Mouse (Mus musculus) skeletal muscle tissue, adult 2 months (tissue): ENCODE measurements around the gene Kif26a.

Source experiments
- DNase-seq: peaks from one replicate; pipeline ENCODE4 v3.0.0-alpha.2; 2012; ENCODE audit warnings: low read depth, low spot score

The Kif26a gene

DNA sequence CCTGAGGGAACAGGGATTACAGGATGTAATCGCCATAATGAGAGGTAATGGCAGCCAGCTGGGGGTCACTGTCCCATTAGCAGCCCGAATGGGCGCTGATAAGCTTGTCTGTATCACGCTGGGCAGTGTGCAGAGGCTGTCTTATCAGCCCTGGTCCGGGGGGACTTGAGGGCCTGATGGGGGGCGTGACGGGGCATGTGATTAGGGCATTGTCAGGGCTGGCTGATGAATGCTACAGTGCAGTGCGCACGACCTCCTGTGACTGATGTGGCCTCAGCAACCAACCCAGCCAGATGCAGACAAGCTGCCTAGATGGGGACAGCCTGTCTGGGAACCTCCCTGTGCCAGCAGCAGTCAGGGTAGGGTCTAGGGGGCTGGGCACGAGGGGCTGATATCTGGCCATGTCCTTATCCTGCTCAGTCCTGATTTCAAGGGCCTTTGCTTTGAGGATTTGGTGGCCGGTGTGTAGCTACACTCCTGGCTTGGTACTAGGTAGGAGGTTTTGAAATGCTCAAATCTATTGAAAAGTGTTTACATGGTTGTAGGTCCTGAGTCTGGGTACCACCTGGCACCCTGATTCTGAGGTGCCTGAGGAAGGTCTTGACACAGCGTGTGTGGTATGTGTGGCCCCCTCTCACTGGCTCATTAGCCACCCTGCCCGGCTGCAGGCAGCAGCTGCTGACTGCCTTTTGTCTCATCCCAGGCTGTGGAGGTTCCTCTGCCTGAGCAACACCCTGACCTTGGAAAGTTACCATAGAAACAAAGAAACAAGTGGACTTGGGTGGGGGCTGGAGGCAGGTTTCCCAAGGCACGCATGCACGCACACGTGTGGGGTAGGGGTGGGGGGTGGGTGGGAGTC lies 18.2 kb downstream of the Kif26a start:
- no peak for DNase-seq

DNA sequence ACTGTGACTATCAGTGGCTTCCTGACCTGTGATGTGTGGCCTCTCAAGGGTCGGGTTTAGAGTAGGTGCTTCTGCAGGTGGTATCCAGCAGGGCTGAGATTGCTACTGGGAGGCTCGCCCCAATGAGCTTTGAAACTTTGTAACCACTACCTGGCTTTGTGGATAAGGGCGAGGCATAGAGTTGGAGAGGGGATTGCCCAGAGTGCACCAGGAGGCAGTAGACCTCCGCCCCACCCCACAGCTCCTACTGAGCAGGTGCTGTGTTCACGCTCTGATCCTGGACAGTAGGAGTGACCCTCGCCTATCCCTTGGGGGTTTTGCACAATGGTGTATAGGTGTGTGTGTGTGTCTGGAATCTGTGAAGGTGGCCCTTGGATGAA lies 18.8 kb downstream of the Kif26a start:
- no peak for DNase-seq

DNA sequence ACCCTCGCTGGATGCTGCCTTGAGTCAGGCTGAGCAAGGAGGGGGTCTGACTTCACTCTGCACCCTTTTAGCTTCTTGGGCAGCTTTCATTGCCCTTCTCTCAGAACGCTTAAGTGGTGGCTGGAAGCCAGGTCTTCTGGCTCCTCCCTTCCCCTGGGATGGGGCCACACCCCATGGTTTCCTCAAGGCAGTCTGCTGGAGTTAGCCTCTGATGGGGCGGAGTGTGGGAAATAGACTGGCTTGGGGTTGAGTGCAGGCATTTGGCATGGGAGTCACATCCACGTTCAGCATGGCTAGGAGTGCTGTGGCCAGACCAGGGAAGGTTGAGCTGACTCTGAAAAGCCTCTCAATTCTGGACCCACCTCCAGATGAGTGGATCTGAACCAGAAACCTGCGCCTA lies 23.2 kb downstream of the Kif26a start:
- peak; percentile 25 for DNase-seq

DNA sequence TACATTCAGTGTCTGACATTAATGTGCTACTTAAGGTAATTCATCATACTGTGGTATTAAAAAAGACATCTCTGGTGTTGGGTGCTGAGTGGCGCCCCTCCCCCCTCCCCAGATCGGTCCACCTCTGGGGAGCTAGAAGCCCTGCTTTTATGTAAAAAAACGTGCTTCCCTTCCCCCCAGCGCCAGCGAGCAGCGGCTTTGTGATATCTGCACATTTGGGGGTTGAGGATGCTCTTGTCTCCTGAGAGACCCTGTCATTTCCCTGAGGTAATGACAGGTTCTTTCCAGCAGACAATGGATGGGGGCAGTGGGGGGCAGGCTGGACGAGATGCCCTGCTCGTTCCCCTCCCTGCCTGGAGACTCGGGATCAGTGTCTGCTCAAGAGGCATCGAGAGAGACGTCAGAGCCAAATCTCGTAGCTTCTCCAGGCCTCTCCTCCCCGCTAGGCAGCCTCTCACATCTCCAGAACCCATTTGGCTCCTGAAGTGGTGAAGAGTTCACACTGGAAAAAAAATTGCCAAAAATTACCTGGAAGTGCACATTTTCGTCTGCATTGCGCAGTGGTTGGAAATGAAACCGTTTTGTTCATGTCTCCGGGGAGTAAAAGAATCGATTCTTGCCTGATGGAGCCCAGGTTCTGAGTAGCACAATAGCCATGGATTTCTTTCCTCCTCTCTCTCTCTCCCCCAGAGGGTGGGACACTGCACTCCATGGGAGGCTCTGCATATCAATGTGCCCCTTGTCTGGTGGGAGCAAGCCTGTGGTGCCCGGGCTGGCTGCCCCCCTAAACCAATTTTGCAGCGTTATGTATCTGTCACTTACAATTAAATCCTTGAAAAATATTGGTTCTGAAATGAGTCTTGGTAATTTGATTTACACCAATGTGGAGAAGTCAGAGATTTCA lies 24.9 kb downstream of the Kif26a start:
- no peak for DNase-seq

DNA sequence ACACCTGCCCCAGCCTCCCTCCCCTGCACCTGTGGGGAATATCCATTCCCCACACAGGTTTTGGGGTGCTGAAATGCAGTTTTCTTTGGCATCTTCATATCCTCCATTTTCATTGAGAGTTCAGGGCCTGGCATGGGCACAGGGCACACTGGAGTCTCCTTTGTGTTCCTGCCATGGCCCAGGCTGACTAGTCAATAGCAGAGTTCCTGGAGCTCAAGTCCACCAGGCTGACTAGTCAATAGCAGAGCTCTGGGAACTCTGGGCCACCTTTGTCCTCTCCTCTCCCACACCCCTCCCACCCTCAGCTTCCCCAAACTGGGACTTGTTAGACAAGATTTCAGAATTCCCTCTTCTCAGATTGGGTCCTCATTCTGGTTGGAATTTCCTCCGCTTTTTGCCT lies 25.6 kb downstream of the Kif26a start:
- DNase-seq, result no peak

DNA sequence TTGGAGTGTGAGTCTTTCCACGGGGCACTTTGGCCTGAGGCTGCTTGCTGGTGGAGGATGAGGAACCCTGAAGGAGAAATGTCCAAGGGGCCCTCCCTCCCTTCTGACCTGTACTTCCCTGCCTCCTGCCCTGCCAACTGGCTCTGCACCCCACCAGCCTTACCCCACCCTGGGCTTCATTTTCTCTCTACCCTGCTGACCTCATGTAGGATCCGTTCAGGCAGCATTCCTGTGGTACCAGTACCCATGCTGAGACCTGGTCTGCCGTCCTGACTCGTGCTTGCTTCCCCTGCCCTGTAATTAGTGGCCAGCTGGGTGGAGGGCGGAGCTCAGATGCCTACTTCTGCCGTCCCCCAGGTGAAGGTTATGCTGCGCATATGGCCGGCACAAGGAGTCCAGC lies 26.2 kb downstream of the Kif26a start:
- no peak for DNase-seq

DNA sequence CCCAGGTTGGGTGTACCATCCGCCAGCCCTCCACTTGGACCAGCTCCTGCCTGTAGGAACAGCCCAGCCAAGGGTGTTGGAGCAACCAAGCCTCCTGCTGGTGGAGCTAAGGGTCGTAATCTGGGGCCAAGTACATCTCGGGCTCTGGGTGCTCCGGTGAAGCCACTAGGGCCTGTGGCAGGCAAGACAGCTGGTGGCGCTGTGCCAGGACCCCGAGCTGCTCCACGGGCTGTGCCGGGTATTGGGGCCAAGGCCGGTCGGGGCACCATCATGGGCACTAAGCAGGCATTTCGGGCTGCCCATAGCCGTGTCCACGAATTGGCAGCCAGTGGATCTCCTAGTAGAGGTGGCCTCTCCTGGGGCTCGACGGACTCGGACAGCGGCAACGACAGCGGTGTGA lies 31.7 kb downstream of the Kif26a start:
- no peak for DNase-seq

DNA sequence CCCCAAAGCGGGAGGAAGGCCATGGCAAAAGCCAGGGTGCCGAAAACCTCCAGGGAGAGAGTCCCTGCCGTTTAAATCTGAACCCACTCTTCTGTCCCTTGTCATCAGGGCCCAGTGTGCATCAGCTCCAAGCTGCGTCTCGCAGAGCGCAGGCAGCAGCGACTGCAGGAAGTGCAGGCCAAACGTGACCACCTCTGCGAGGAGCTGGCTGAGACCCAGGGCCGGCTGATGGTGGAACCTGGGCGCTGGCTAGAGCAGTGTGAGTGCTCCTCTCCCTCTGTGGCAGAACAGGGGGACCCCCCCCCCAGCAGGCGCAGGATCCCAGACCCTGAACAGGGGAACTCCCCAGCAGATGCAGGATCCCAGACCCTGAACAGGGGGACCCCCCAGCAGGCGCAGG lies 33.7 kb downstream of the Kif26a start:
- no peak for DNase-seq

DNA sequence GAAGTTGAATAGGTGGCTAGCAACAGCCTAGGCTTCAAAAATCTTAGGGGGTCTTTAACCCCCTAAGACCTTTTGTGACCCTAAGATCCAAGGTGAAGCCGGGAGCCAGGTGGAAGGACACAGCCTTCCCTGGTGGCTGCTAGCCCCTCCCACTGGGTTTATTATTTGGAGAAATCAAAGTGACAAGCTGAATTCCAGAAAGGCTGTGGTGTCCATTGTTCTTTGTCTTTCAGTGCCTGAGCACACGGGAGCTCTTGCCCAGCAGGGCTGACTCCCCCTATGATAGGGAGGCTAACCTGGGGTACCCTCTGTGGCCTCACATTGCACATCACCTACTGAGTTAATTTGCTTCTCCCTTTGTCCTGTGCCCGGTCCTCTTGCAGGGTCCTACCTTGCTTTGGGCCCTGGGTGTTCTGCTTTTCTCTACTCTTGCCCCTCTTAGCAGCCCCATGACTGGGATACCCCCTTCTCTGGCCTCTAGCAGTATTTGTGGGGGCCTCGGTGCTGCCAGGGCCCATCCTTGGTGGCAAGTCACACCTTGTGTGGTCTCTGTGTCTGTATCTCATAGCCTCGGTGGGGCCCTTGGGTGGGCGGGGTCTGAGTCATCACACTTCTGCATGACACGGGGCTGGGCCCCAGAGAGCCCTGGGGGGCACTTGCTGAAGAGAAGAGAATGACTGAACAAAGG lies 36.1 kb downstream of the Kif26a start:
- no peak for DNase-seq

DNA sequence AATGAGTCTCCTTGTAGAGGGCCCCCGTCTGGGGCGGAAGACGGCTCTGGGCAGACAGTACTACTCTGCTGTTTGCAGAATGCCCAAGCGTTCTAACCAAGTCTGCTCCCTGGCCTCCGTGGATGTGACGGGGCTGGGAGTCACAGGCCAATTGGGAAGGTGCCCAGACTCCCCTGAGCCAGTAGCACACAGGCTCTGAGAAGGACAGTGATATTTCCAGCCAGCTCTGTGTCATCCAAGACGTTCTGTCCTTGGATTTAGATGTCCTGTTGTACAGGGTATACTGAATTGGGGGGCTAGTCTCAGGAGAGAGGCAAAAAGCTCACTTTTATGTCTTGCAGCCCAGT lies 36.6 kb downstream of the Kif26a start:
- DNase-seq, result peak; percentile 30

DNA sequence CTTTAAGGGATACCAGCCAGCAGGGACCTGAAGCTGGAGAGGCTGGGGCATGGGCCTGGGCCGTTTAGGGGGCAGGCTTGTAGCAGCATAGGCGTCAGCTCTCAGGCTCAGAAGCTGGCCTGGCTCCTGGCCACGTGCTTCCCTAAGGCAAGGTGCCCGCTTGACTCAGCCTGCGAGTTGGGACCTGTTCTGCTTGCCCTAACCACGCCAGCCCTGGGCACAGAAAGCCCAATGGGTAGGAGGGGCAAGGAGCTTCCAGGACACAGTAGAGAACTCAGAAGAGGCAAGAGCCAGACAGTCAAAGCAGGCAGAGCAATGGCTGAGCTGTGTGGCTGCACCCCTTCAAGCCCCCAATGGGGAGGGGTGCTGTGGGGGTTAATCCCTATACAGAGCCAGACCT lies 37.7 kb downstream of the Kif26a start:
- peak; percentile 21 for DNase-seq

DNA sequence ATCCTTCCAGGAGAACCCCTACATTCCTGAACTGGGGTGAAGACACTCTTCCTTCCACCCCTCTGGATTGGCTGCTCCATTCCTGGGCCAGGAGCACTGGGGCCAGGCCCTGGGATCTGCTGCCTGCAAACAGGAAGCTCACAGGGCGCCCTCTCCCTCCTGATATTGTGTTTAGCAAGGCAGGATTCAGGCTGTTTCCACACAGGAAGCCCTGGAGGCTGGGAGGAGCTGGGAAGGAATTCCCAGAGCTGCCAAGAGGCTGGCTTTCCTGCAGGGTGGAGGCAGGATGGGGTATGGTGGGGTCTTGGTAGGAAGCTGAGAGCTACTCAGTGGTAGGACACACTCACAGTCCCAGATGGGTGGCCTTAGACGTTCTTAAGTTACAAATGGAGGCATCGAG lies 38.4 kb downstream of the Kif26a start:
- peak; percentile 53 for DNase-seq

DNA sequence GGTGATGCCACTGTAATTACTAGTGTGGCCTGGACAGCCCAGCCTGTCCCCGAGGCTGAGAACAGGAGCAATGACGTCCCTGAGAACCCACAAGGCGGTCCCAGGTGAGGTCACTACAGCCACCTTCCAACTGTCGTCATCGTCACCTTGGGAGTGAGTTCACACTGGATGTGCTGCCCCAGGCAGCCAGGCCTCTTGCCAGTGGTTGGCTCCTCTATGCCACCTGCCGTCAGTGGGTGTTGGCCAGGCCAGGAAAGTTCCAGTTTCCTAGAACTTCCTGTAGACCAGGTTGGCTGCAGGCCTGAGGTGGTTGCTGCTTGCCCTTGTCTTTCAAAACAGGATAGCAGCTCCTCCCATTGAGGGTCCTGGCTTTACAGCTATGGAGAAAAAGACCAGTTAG lies 40.9 kb downstream of the Kif26a start:
- no peak for DNase-seq

DNA sequence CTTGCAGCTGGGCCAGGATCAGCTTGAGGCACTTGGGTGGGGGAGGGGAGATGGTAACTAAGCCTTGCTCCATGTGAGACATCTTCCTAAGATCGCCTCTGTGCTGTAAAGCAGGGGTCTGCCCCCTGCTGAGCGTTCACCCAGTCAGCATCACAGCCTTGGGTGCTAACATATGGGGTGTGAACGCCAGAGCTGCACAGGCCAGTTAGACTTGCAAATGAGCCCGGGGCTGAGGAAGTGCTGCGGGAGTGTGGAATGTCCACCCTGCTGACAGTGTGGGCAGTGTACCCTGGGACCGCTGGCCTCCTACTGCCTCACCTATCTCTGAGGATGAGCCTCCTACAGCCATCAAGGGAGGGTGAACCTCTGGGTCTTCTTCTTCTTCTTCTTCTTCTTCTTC lies 45.7 kb downstream of the Kif26a start:
- no peak for DNase-seq

DNA sequence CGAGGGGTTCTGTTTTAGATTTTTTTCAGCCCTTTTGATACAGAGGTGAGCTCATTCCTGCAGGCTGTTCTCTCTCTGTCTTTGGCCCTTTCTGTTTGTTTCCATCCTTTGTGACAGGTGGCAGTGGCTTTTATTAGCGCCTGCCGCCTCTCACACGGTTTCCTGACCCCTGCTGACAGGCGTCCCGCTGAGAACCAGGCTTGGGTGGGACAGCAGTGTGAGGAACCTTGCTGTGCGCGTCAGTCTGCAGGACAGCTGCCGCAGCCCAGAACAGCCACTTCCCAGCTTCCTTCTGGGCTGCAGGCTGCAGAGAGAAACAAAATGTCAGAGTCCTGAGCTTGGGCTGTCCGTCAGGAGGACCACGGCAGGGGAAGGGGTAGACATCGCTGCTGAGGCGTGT lies 49.0 kb downstream of the Kif26a start:
- DNase-seq, result no peak

DNA sequence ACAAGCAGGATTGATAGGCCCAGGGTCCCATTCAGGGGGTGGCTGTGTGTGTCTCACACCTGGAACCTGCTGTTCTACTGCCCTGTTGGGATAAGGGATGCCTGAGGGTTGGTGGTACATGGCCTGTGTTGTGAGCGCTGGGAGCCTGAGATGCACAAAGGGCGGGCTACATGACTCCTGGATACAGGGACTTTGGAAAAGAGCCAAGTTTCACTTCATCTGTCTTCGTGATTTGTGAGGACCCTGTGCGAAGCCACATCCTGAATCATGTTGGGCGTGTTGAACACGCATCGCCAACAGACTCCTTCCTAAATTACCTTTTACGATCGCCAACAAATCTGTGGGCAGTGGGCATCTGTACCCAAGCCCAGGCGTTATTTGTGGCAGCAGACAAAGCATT lies 50.6 kb downstream of the Kif26a start:
- DNase-seq, result no peak

DNA sequence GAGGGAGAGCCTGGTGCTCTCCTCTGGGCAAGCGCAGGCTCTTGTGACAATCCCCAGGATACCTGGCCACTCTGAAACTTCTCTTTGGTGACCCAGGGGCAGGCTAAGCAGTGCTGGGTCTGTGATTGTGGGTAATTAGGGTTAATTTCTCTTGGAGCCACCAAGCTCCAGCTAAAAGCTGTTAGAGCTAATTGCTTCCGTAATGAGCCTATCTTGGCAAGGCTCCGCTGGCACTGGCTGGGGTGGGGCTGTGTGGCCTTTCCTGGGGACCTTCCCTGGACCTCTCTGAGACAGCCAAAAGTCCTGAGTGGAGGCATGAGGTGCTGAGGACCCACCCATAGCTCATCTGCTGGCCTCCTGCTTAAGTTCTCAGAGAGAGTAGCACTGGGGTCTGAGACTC lies 53.4 kb downstream of the Kif26a start:
- DNase-seq, result no peak

DNA sequence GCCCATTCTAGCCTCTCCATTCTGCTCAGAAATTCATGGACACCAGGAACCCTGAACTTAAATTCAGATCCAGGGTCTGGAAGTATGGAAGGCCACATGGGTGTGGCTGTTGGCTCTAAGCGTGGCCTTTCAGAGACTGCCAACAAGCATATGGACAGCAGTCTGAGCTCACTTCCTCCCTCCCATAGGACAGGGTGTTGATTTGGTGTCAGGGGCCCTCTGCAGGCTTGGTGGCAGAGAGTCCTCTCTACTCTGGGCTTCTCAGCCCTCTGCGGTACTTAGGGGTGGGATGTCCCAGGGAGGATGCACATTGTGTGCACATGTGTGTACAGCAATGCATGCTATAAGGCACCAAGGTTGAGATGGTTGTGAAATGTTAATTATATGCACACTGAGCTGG lies 54.0 kb downstream of the Kif26a start:
- no peak for DNase-seq

DNA sequence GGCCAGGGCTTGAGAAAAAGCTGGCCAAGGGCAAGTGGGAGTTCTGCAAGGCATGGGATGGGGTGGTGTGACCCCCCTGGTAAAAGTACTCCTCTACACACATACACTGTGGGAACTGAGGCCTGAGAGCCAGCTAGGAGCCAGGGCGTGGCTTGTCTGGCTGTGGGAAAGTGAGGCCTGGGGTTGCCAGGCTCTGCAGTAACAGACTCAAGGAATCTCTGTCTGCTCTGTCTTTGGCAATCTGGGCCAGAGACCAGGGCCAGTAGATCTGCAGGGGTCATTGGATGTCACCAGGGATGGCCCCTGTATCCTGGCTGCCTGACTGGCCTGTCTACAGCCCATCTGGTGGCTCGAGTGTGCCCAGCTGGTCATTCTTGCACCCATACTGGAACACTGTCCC lies 61.2 kb downstream of the Kif26a start:
- no peak for DNase-seq

DNA sequence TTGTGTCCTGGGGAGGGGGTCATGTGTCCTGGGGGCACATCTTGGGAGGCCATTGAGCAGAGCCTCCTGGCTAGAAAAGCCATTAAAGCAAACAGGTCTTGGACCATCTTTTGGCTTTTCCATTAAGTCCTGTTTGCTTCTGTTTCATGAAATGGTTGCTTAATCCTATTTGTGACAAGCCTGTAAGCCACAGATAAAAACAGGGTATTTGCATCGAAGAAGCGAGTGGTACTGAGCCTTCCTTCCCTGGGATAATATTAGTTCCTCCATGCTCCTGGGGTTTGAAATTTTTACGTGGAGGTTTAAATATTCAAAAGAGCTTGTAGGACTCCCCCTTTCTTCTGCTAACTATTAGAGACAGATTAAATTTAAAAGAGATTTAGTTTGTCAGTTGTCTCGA lies 61.7 kb downstream of the Kif26a start:
- no peak for DNase-seq

DNA sequence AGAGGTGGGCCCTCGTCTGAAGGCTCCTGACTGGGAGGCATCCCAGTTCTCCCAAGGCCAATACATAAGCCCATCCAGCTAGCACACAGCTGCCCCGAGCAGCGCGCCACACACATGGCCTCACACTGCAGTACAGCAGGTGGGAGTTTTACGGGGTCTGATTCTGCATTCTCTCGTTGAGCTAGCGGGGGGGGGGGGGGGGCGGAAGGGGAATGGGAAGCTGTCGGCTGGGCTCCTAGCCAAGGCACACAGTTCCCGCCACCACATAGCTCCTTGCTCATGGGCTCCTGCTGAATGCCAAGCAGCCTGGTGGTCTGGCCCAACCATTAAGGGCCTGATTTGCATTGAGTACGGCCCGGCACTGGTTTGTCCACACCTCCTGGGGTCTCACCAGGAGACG lies 64.6 kb downstream of the Kif26a start:
- no peak for DNase-seq

DNA sequence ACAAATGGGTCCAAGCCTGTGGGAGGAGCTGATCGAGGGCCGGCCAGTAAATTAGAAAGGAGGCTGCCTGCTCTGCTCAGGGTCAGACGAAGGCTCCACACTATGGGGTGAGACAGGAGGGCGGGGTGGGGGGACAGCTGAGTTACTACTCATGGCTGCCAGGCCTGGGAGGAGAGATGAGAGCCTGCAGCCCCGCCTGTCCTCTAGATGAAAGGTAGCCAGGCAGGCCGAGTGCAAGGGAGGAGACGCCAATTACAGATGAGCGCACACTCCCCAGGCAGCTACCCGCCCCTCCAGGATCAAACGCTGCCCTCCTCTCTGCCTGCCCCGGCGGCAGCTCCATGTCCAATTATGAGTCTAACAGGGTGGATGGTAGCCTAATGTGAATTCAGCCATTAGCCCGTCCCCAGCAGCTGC lies 68.4 kb downstream of the Kif26a start:
- DNase-seq, result no peak
